Mouse (Mus musculus) spleen, adult 2 months (tissue): ENCODE measurements around the gene Ostm1. TPM values are rescaled to one million over a fixed set of nuclear protein-coding genes. Genes with fewer than 3 reads are reported as not detected.

Source experiments
- DNase-seq, 2 experiments: peaks; one replicate each; pipeline versions ENCODE4 v3.0.0 to v3.0.0-alpha.2; 2012 to 2021; ENCODE audit warnings: low spot score in 2 of 2, low read depth in 1 of 2
- H3K27ac ChIP-seq: fragments of 200-500 bp; 2 replicates; pipeline ENCODE4 v1.5.1; 2012; ENCODE audit warnings: low read length, inconsistent platforms; ENCODE audit not compliant: insufficient read depth
- H3K27me3 ChIP-seq: fragments of 200-500 bp; 2 replicates; pipeline ENCODE4 v1.6.1; 2012; ENCODE audit warnings: mild to moderate bottlenecking, moderate library complexity, low read length, inconsistent platforms; ENCODE audit not compliant: control insufficient read depth, insufficient read depth
- H3K36me3 ChIP-seq: fragments of 200-500 bp; 2 replicates; pipeline ENCODE4 v1.6.1; 2012; ENCODE audit warnings: mild to moderate bottlenecking, low read length, inconsistent platforms; ENCODE audit not compliant: control insufficient read depth, insufficient read depth
- H3K4me1 ChIP-seq: fragments of 200-500 bp; 2 replicates; pipeline ENCODE4 v1.6.1; 2011; ENCODE audit warnings: inconsistent platforms; ENCODE audit not compliant: control insufficient read depth, insufficient read depth, insufficient read length
- H3K4me3 ChIP-seq: fragments of 200-500 bp; 2 replicates; pipeline ENCODE4 v1.5.1; 2011; ENCODE audit warnings: mild to moderate bottlenecking, inconsistent platforms; ENCODE audit not compliant: insufficient read depth, insufficient read length; ENCODE audit errors: extremely low read depth
- CTCF ChIP-seq: fragments of 200-500 bp; IDR thresholded peaks from 2 replicates; pipeline ENCODE4 v1.5.1; 2011; ENCODE audit warnings: mild to moderate bottlenecking, inconsistent platforms; ENCODE audit not compliant: insufficient read depth, insufficient read length, insufficient replicate concordance; ENCODE audit errors: extremely low read depth
- POLR2A ChIP-seq: fragments of 200-500 bp; IDR thresholded peaks from 2 replicates; pipeline ENCODE4 v1.6.1; 2011; ENCODE audit warnings: low read depth, low read length, inconsistent platforms
- WGBS: fragments of 180-500 bp; shearing (Covaris S2); methylation state at CpG from one replicate; pipeline ENCODE4 v1.1.7; 2018; 5-methylcytosine and 5-hydroxymethylcytosine counted together
- polyA plus RNA-seq: library from polyadenylated mRNA; depleted of rRNA; stranded (reverse); fragments of >200 nt; gene quantifications from 2 replicates; pipeline ENCODE4 v1.2.3, GENCODE M21; 2012; rRNA removed

Gene Ostm1
- polyA plus RNA-seq, 1 experiment = 16.2 TPM

DNA sequence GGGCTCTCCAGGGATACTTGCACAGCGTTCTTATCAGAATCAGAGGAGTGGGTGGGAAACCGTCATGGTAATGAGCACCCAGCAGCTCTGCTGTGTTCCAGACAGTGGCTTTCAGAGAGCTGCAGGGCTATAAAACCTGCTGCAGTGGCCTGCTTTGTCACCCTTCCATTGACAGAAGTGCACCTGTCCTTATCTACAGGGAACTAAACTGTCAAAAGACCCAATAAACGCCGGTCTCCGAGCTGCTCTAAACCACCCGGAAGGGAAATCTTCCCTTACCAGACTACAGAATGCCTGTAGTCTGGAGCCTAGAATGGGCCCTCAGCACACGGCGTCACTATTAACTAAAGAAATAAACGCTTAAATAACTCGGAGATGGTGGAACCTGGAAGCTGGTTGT lies 168.2 kb downstream of the Ostm1 start:
- 63% methylated on average over 10 of the region's 10 CpGs for WGBS
- no peak for DNase-seq
- H3K27me3 ChIP-seq = no peaks in the 10 kb centered on the region
- no peak overlapping the region for H3K27ac ChIP-seq
- no peaks in the 10 kb centered on the region for H3K4me1 ChIP-seq
- H3K4me3 ChIP-seq = no peak overlapping the region
- no peaks in the 10 kb centered on the region for H3K36me3 ChIP-seq
- TF ChIP-seq POLR2A = no peak
- TF ChIP-seq CTCF = no peak

Other genes with a start within 250 kb of the Ostm1 start
- gene Afg1l, start 105.3 kb upstream of the Ostm1 start, polyA plus RNA-seq = 1.5 and 2.1 TPM in 2 replicates
- gene Snx3, start 81.8 kb upstream of the Ostm1 start, polyA plus RNA-seq = 152 and 155 TPM in 2 replicates
- gene Nr2e1, start 190 bp upstream of the Ostm1 start, polyA plus RNA-seq = not detected in 2 replicates
- 4.7 and 6.2 TPM in 2 replicates for gene Sec63, start 177.7 kb downstream of the Ostm1 start, polyA plus RNA-seq